Mouse (Mus musculus) stomach, postnatal 0 days (tissue): ENCODE measurements around the gene Tent2.

Source experiments
- CTCF ChIP-seq: IDR thresholded peaks from 2 replicates; pipeline ENCODE4 v1.5.1; 2016; ENCODE audit warnings: antibody characterized with exemption, low read depth, mild to moderate bottlenecking, moderate library complexity
- EP300 ChIP-seq: optimal IDR thresholded peaks from 2 replicates; pipeline ENCODE3; 2016; ENCODE audit warnings: antibody characterized with exemption

- TF ChIP-seq CTCF (no peak), EP300 (no peak)
These were observed 33.9 kb downstream of the Tent2 start for GRCm38 (mm10) chr13:93158261-93158660.
